Comparison of ENCODE assay signal across 30 mouse cellular contexts in genomic region chr2:16310387-16310786, GRCm38 (mm10). TPM values are rescaled to one million over a fixed set of nuclear protein-coding genes. Genes with fewer than 3 reads are reported as not detected.
DNase-seq lines count a peak whose midpoint lies in the region; ATAC-seq and TF ChIP-seq lines count a peak whose summit lies in the region.
"Had no signal": no experiment of that assay in that cellular context is flagged by ENCODE, and none has a peak within 500 bp of the region (broad histone marks: within the 10 kb centered on the region; RNA-seq: fewer than 3 reads in every experiment).

No protein-coding gene starts in this region.

- H3K4me1 ChIP-seq in hindbrain, embryonic 12.5 days: no peaks in the 10 kb centered on the region
- no peaks in the 10 kb centered on the region for H3K4me1 ChIP-seq in hindbrain, embryonic 13.5 days (replicated peaks)
- H3K4me1 ChIP-seq in forebrain, embryonic 12.5 days: peaks cover 4% of the 10 kb centered on the region; the same call in 1 of the 2 replicates
- H3K4me1 ChIP-seq in forebrain, postnatal 0 days (ENCODE audit: insufficient read depth): no peaks in the 10 kb centered on the region
- H3K4me1 ChIP-seq in kidney, embryonic 14.5 days (ENCODE audit: control insufficient read depth, insufficient read depth, low read length): no peaks in the 10 kb centered on the region
- H3K4me1 ChIP-seq: embryonic facial prominence, embryonic 12.5 days; heart, embryonic 10.5 days; heart, embryonic 15.5 days; hindbrain, embryonic 15.5 days had no signal

- H3K36me3 ChIP-seq in hindbrain, embryonic 12.5 days: no peaks in the 10 kb centered on the region
- H3K36me3 ChIP-seq in hindbrain, embryonic 13.5 days: no peaks in the 10 kb centered on the region
- no peaks in the 10 kb centered on the region for H3K36me3 ChIP-seq in forebrain, embryonic 12.5 days (replicated peaks)
- H3K36me3 ChIP-seq in forebrain, postnatal 0 days (ENCODE audit: insufficient read depth): no peaks in the 10 kb centered on the region
- no peaks in the 10 kb centered on the region for H3K36me3 ChIP-seq in kidney, embryonic 14.5 days (ENCODE audit: control insufficient read depth, insufficient read depth, low read length)
- H3K36me3 ChIP-seq: embryonic facial prominence, embryonic 12.5 days; heart, embryonic 10.5 days; heart, embryonic 15.5 days; hindbrain, embryonic 15.5 days had no signal

- no peak overlapping the region for H3K27ac ChIP-seq in hindbrain, embryonic 12.5 days
- H3K27ac ChIP-seq in hindbrain, embryonic 13.5 days: no peak overlapping the region
- no peak overlapping the region for H3K27ac ChIP-seq in forebrain, embryonic 12.5 days
- H3K27ac ChIP-seq in forebrain, postnatal 0 days (ENCODE audit: low read depth, low read length): no peak overlapping the region
- H3K27ac ChIP-seq in kidney, embryonic 14.5 days (ENCODE audit: low read depth, low read length): no peak overlapping the region
- H3K27ac ChIP-seq: embryonic facial prominence, embryonic 12.5 days; heart, embryonic 10.5 days; heart, embryonic 15.5 days; hindbrain, embryonic 15.5 days; kidney, postnatal 0 days; liver, embryonic 14.5 days; macrophage had no signal

- peak; percentile 32 for DNase-seq in R1 (ENCODE audit: low read depth, low spot score)
- peak; percentile 17 for DNase-seq in forebrain, postnatal 0 days
- DNase-seq in ovary, postnatal 14 days (ENCODE audit: low spot score): no peak
- no peak for DNase-seq in frontal cortex, adult 2 months (ENCODE audit: extremely low spot score in 1 of 2, low spot score in 1 of 2)
- DNase-seq: adrenal gland, adult 2 months; adrenal gland, postnatal 36 days; cerebellum, adult 9-10 months; cerebellum, postnatal 36 days; gastrocnemius, postnatal 25 days; heart, adult 11 months; kidney, adult 18-20 months; layer of hippocampus, postnatal 36 days; liver; lung, adult 2 months; lung, postnatal 10 days; thymus, postnatal 4 days had no signal

- H3K9me3 ChIP-seq in hindbrain, embryonic 12.5 days (replicated peaks): no peaks in the 10 kb centered on the region
- H3K9me3 ChIP-seq in hindbrain, embryonic 13.5 days: no peaks in the 10 kb centered on the region
- no peaks in the 10 kb centered on the region for H3K9me3 ChIP-seq in forebrain, embryonic 12.5 days
- no peaks in the 10 kb centered on the region for H3K9me3 ChIP-seq in forebrain, postnatal 0 days (ENCODE audit: low read length)
- H3K9me3 ChIP-seq in kidney, embryonic 14.5 days (ENCODE audit: control insufficient read depth, low read length): no peaks in the 10 kb centered on the region
- H3K9me3 ChIP-seq: embryonic facial prominence, embryonic 12.5 days; heart, embryonic 10.5 days; heart, embryonic 15.5 days; hindbrain, embryonic 15.5 days had no signal

- no peak overlapping the region for H3K4me2 ChIP-seq in hindbrain, embryonic 12.5 days (replicated peaks)
- no peak overlapping the region for H3K4me2 ChIP-seq in hindbrain, embryonic 13.5 days
- H3K4me2 ChIP-seq in forebrain, embryonic 12.5 days: no peak overlapping the region
- H3K4me2 ChIP-seq in forebrain, postnatal 0 days (ENCODE audit: low read depth): no peak overlapping the region
- H3K4me2 ChIP-seq in kidney, embryonic 14.5 days (replicated peaks; ENCODE audit: low read depth, low read length): no peak overlapping the region
- H3K4me2 ChIP-seq: embryonic facial prominence, embryonic 12.5 days; heart, embryonic 15.5 days; hindbrain, embryonic 15.5 days had no signal

- H3K9ac ChIP-seq in hindbrain, embryonic 12.5 days: no peak overlapping the region
- no peak overlapping the region for H3K9ac ChIP-seq in hindbrain, embryonic 13.5 days
- no peak overlapping the region for H3K9ac ChIP-seq in forebrain, embryonic 12.5 days
- H3K9ac ChIP-seq in forebrain, postnatal 0 days: no peak overlapping the region
- no peak overlapping the region for H3K9ac ChIP-seq in kidney, embryonic 14.5 days (ENCODE audit: low read depth, low read length)
- H3K9ac ChIP-seq: embryonic facial prominence, embryonic 12.5 days; heart, embryonic 15.5 days; hindbrain, embryonic 15.5 days; liver, embryonic 14.5 days had no signal

- 28% methylated on average over 2 of the region's 2 CpGs for WGBS in hindbrain, embryonic 12.5 days
- WGBS in hindbrain, embryonic 13.5 days: 26% methylated on average over 2 of the region's 2 CpGs
- WGBS in forebrain, embryonic 12.5 days: 5% methylated on average over 2 of the region's 2 CpGs
- 12% methylated on average over 2 of the region's 2 CpGs for WGBS in forebrain, postnatal 0 days
- 66% methylated on average over 2 of the region's 2 CpGs for WGBS in kidney, embryonic 14.5 days

- TF ChIP-seq CTCF in forebrain, postnatal 0 days (IDR thresholded peaks at IDR 0.05; ENCODE audit: low read depth): no peak

- ATAC-seq in hindbrain, embryonic 12.5 days (ENCODE audit: low FRiP score): peak; percentile 63; the same call in 1 of the 2 replicates
- ATAC-seq in hindbrain, embryonic 13.5 days (ENCODE audit: low FRiP score): no peak
- peak; percentile 58; the same call in 1 of the 2 replicates for ATAC-seq in forebrain, embryonic 12.5 days (ENCODE audit: low FRiP score)
- ATAC-seq in forebrain, postnatal 0 days: peak; percentile 75
- no peak for ATAC-seq in kidney, embryonic 14.5 days (ENCODE audit: low FRiP score, low TSS enrichment)
- ATAC-seq: activated CD4-positive, CD25-positive, alpha-beta regulatory T cell, adult 4 months; inflammation-experienced regulatory T-cells, adult 6 months had no signal

- no peaks in the 10 kb centered on the region for H3K27me3 ChIP-seq in hindbrain, embryonic 12.5 days
- H3K27me3 ChIP-seq in hindbrain, embryonic 13.5 days: no peaks in the 10 kb centered on the region
- no peaks in the 10 kb centered on the region for H3K27me3 ChIP-seq in forebrain, embryonic 12.5 days
- H3K27me3 ChIP-seq in forebrain, postnatal 0 days (ENCODE audit: insufficient read depth, low read length): no peaks in the 10 kb centered on the region
- no peaks in the 10 kb centered on the region for H3K27me3 ChIP-seq in kidney, embryonic 14.5 days (ENCODE audit: control insufficient read depth, insufficient read depth, low read length)
- H3K27me3 ChIP-seq: embryonic facial prominence, embryonic 12.5 days; heart, embryonic 15.5 days; hindbrain, embryonic 15.5 days had no signal

- H3K4me3 ChIP-seq in hindbrain, embryonic 12.5 days: no peak overlapping the region
- no peak overlapping the region for H3K4me3 ChIP-seq in hindbrain, embryonic 13.5 days
- H3K4me3 ChIP-seq in forebrain, embryonic 12.5 days (replicated peaks): no peak overlapping the region
- no peak overlapping the region for H3K4me3 ChIP-seq in forebrain, postnatal 0 days (ENCODE audit: low read depth, low read length)
- H3K4me3 ChIP-seq in kidney, embryonic 14.5 days (ENCODE audit: low read length): no peak overlapping the region
- H3K4me3 ChIP-seq: embryonic facial prominence, embryonic 12.5 days; heart, embryonic 10.5 days; heart, embryonic 15.5 days; hindbrain, embryonic 15.5 days had no signal

RNA-seq across cellular contexts. Expression of gene Plxdc2, which starts 45.7 kb away (rescaled TPM):
- polyA plus RNA-seq in hindbrain, embryonic 12.5 days (2016; fragmentation: Nextera tagmentation; extraction: Ambion mirVana): 27.3 and 29.1 TPM in 2 replicates
- 22.5 and 23.2 TPM in 2 replicates for polyA plus RNA-seq in hindbrain, embryonic 13.5 days (2015; fragmentation: Nextera tagmentation; extraction: Ambion mirVana)
- polyA plus RNA-seq in forebrain, embryonic 12.5 days (2016; fragmentation: Nextera tagmentation; extraction: Ambion mirVana): 13.3 and 14.3 TPM in 2 replicates
- total RNA-seq in forebrain, postnatal 0 days (2014; rRNA removed): 18.9 and 20.8 TPM in 2 replicates
- 13.2 and 23.6 TPM in 2 replicates for polyA plus RNA-seq in forebrain, postnatal 0 days (2015; fragmentation: Nextera tagmentation; extraction: Ambion mirVana)
- 14.8 and 20.6 TPM in 2 replicates for polyA plus RNA-seq in frontal cortex, adult 2 months (2012; rRNA removed)
- polyA plus RNA-seq in kidney, embryonic 14.5 days (2014; fragmentation: Nextera tagmentation; extraction: Ambion mirVana): 26.0 and 40.6 TPM in 2 replicates
- total RNA-seq: MEL had no signal

Comparison
In these comparisons a context has a peak if more than half of its experiments do, and no peak if none do; other contexts are left out.
1. ATAC-seq: peak in hindbrain, embryonic 12.5 days (single experiment), forebrain, embryonic 12.5 days (single experiment) and forebrain, postnatal 0 days (single experiment); none in hindbrain, embryonic 13.5 days (single experiment) and kidney, embryonic 14.5 days (single experiment).
2. DNase-seq: peak in R1 (single experiment) and forebrain, postnatal 0 days (single experiment); none in ovary, postnatal 14 days (single experiment) and frontal cortex, adult 2 months (0 of 2).